Mouse (Mus musculus) ES-E14 (cell line): Measurements from ENCODE around the gene Fbxl8. TPM values are rescaled to one million over a fixed set of nuclear protein-coding genes. Genes with fewer than 3 reads are reported as not detected.
A peak's percentile ranks its signal among the peaks of the same experiment; 100 is the strongest.
"Not testable (repeated sequence)": the region's sequence is repeated elsewhere in the genome, so short reads cannot be mapped to it uniquely, and the experiment has no call there.

ENCODE experiments used
- DNase-seq: peaks from one replicate; pipeline ENCODE4 v3.0.0-alpha.2; 2013; ENCODE audit warnings: low read depth, low spot score
- H3K27ac ChIP-seq: 2 replicates; pipeline ENCODE4 v1.5.1; 2012; ENCODE audit warnings: low read depth, mild to moderate bottlenecking, low read length, moderate library complexity, mixed read lengths; ENCODE audit not compliant: poor library complexity, insufficient read depth, severe bottlenecking
- H3K36me3 ChIP-seq: 2 replicates; pipeline ENCODE4 v1.6.1; 2012; ENCODE audit warnings: mild to moderate bottlenecking, low read length, moderate library complexity, mixed read lengths; ENCODE audit not compliant: control insufficient read depth, poor library complexity, insufficient read depth, severe bottlenecking
- H3K4me1 ChIP-seq, 2 experiments: fragments of 150-350 bp in 1 of 2; sonication (generic) in 1 of 2; 2 replicates each; pipeline ENCODE4 v1.6.1; 2012; ENCODE audit warnings: low read length in 2 of 2, mild to moderate bottlenecking in 1 of 2, mixed read lengths in 1 of 2; ENCODE audit not compliant: control insufficient read depth in 2 of 2, insufficient read depth in 2 of 2, poor library complexity in 1 of 2
- H3K4me3 ChIP-seq, 2 experiments: fragments of 150-350 bp in 1 of 2; sonication (generic) in 1 of 2; 2 replicates each; pipeline ENCODE4 v1.5.1; 2012; ENCODE audit warnings: low read length in 2 of 2, low read depth in 1 of 2, mild to moderate bottlenecking in 1 of 2, mixed read lengths in 1 of 2; ENCODE audit not compliant: insufficient read depth in 1 of 2, poor library complexity in 1 of 2, severe bottlenecking in 1 of 2
- H3K9ac ChIP-seq: 2 replicates; pipeline ENCODE4 v1.6.1; 2012; ENCODE audit warnings: low read depth, mild to moderate bottlenecking, low read length, mixed read lengths; ENCODE audit not compliant: poor library complexity, insufficient read depth, severe bottlenecking
- H3K9me3 ChIP-seq: fragments of 150-350 bp; sonication (generic); 2 replicates; pipeline ENCODE4 v1.6.1; 2012; ENCODE audit warnings: low read depth, mild to moderate bottlenecking, low read length; ENCODE audit not compliant: control insufficient read depth, insufficient read depth
- CHD2 ChIP-seq: IDR thresholded peaks from 2 replicates; pipeline ENCODE4 v1.6.1; 2014; ENCODE audit warnings: mild to moderate bottlenecking, low read depth, low read length, inconsistent platforms
- HCFC1 ChIP-seq: IDR thresholded peaks from 2 replicates; pipeline ENCODE4 v1.6.1; 2012; ENCODE audit warnings: low read length, inconsistent platforms, borderline replicate concordance; ENCODE audit not compliant: insufficient read depth
- MAFK ChIP-seq: IDR thresholded peaks from 2 replicates; pipeline ENCODE4 v1.6.1; 2014; ENCODE audit warnings: mild to moderate bottlenecking, low read depth, low read length, inconsistent platforms; ENCODE audit not compliant: insufficient read depth
- ZC3H11A ChIP-seq: IDR thresholded peaks from 2 replicates; pipeline ENCODE4 v1.6.1; 2012; ENCODE audit warnings: low read depth, mild to moderate bottlenecking, inconsistent platforms, low read length, borderline replicate concordance
- ZNF384 ChIP-seq: IDR thresholded peaks from 2 replicates; pipeline ENCODE4 v1.6.1; 2012; ENCODE audit warnings: low read depth, low read length, inconsistent platforms
- in situ Hi-C, 2 experiments: fragments of 600-800 bp; cut with MboI; formaldehyde crosslinking; loops; one replicate each; pipeline ENCODE4 v1.15.1; 2025; ENCODE audit warnings: low sequenced_read_pairs in 2 of 2, inconsistent platforms in 1 of 2; ENCODE audit not compliant: unreplicated experiment in 2 of 2
- total RNA-seq: library from RNA; depleted of rRNA; stranded (reverse); fragments of 300-350 nt; gene quantifications from 2 replicates; pipeline ENCODE4 v1.2.3, GENCODE M21; 2012

Gene Fbxl8
- total RNA-seq, 1 experiment, result 2.3 TPM

GRCm38 (mm10) chr8:105288958-105289732 lies 24.7 kb downstream of the Fbxl8 start:
- in situ Hi-C loops, result no loop called here
- Histone ChIP-seq H3K4me1 (peaks cover 0 to 26% of the 10 kb centered on the region in 2 experiments; a peak in 2 of 4 replicates), H3K36me3 (no peaks in the 10 kb centered on the region; the same call in 1 of the 2 replicates), H3K27ac (peak overlapping the region; percentile 38; the same call in 1 of the 2 replicates), H3K9ac (peak overlapping the region; percentile 81), H3K9me3 (no peaks in the 10 kb centered on the region), H3K4me3 (peak overlapping the region; percentile 76 to 83)
- DNase-seq, result peak; percentile 96
- TF ChIP-seq ZC3H11A, result no peak
- no peak for TF ChIP-seq MAFK
- TF ChIP-seq HCFC1, result peak; percentile 53; the same call in 1 of the 2 replicates
- peak; percentile 62; the same call in 1 of the 2 replicates for TF ChIP-seq CHD2
- no peak for TF ChIP-seq ZNF384

GRCm38 (mm10) chr8:105289805-105290460 lies 25.5 kb downstream of the Fbxl8 start, which contains the start of gene 4931428F04Rik:
Gene 4931428F04Rik, minus strand, starts transcription at chr8:105289864.
- no peak for TF ChIP-seq CHD2
- in situ Hi-C loops, result no loop called here
- Histone ChIP-seq H3K4me3 (peak within 1 kb of the TSS; percentile 76 to 83), H3K36me3 (no peaks in the 10 kb centered on the region; the same call in 1 of the 2 replicates), H3K9me3 (no peaks in the 10 kb centered on the region), H3K27ac (peak within 1 kb of the TSS; percentile 38; the same call in 1 of the 2 replicates), H3K9ac (peak within 1 kb of the TSS; percentile 81), H3K4me1 (peaks cover 0 to 27% of the 10 kb centered on the region in 2 experiments; a peak in 2 of 4 replicates)
- DNase-seq, result no peak

- Histone ChIP-seq H3K9me3 (no peaks in the 10 kb centered on the region), H3K4me1 (peaks cover under 1 to 33% of the 10 kb centered on the region in 2 experiments; a peak in 3 of 4 replicates), H3K4me3 (peak overlapping the region; percentile 76 to 83), H3K27ac (no peak overlapping the region), H3K36me3 (no peaks in the 10 kb centered on the region; the same call in 1 of the 2 replicates), H3K9ac (peak overlapping the region; percentile 2; the same call in 1 of the 2 replicates)
- in situ Hi-C loops, result no loop called here
- DNase-seq, result peak; percentile 95
- TF ChIP-seq ZNF384 (no peak), ZC3H11A (0 out of 2 replicates have a peak, but pooled peaks have one; percentile 39), CHD2 (no peak), HCFC1 (0 out of 2 replicates have a peak, but pooled peaks have one; percentile 26)
These were observed 26.3 kb downstream of the Fbxl8 start for GRCm38 (mm10) chr8:105290554-105291314.

- H3K36me3 ChIP-seq, DNase-seq, H3K9ac ChIP-seq, H3K9me3 ChIP-seq, H3K4me3 ChIP-seq, H3K27ac ChIP-seq, in situ Hi-C loops: not testable (repeated sequence)
- H3K4me1 ChIP-seq, result peaks cover 2 to 38% of the 10 kb centered on the region in 2 experiments; a peak in 3 of 4 replicates
These were observed 26.9 kb downstream of the Fbxl8 start for GRCm38 (mm10) chr8:105291364-105291763.

GRCm38 (mm10) chr8:105291802-105292201 lies 27.4 kb downstream of the Fbxl8 start:
- H3K27ac ChIP-seq, DNase-seq, in situ Hi-C loops, H3K36me3 ChIP-seq, H3K9me3 ChIP-seq, H3K4me3 ChIP-seq, H3K9ac ChIP-seq: not testable (repeated sequence)
- peaks cover 2 to 36% of the 10 kb centered on the region in 2 experiments; a peak in 3 of 4 replicates for H3K4me1 ChIP-seq
